Mouse (Mus musculus) neural tube, embryonic 13.5 days (tissue): ENCODE results near the gene Mfsd9. TPM values are rescaled to one million over a fixed set of nuclear protein-coding genes. Genes with fewer than 3 reads are reported as not detected.

Experiments
- ATAC-seq: fragments of 200-750 bp; cut with Nextera tagmentation; 2 replicates; pipeline ENCODE4 v1.8.0; 2017; ENCODE audit warnings: low read depth, mild to moderate bottlenecking, moderate TSS enrichment, moderate library complexity
- H3K27ac ChIP-seq: fragments of 300-500 bp; sonication (generic); replicated peaks from 2 replicates; pipeline ENCODE4 v1.5.1; 2015; ENCODE audit warnings: moderate library complexity, mild to moderate bottlenecking, inconsistent platforms
- H3K27me3 ChIP-seq: fragments of 300-500 bp; sonication (generic); 2 replicates; pipeline ENCODE4 v1.6.1; 2015; ENCODE audit warnings: mild to moderate bottlenecking, inconsistent platforms
- H3K36me3 ChIP-seq: fragments of 300-500 bp; sonication (generic); 2 replicates; pipeline ENCODE4 v1.6.1; 2015; ENCODE audit warnings: mild to moderate bottlenecking, inconsistent platforms
- H3K4me1 ChIP-seq: fragments of 300-500 bp; sonication (generic); replicated peaks from 2 replicates; pipeline ENCODE4 v1.6.1; 2015; ENCODE audit warnings: inconsistent platforms
- H3K4me2 ChIP-seq: fragments of 300-500 bp; sonication (generic); 2 replicates; pipeline ENCODE4 v1.6.1; 2015; ENCODE audit warnings: inconsistent platforms, mild to moderate bottlenecking, moderate library complexity
- H3K4me3 ChIP-seq: fragments of 300-500 bp; sonication (generic); 2 replicates; pipeline ENCODE4 v1.5.1; 2015; ENCODE audit warnings: mild to moderate bottlenecking, inconsistent platforms
- H3K9ac ChIP-seq: fragments of 300-500 bp; sonication (generic); 2 replicates; pipeline ENCODE4 v1.6.1; 2015; ENCODE audit warnings: moderate library complexity, mild to moderate bottlenecking, inconsistent platforms
- H3K9me3 ChIP-seq: fragments of 300-500 bp; sonication (generic); 2 replicates; pipeline ENCODE4 v1.6.1; 2016; ENCODE audit warnings: inconsistent platforms
- WGBS: fragments of 180-500 bp; shearing (Covaris S2); methylation state at CpG from one replicate; pipeline ENCODE4 v1.1.7; 2015; 5-methylcytosine and 5-hydroxymethylcytosine counted together
- polyA plus RNA-seq: library from polyadenylated mRNA; unstranded; fragments of >200 nt; fragmentation: Nextera tagmentation; extraction: Ambion mirVana; gene quantifications from 2 replicates; pipeline ENCODE4 v1.2.1, GENCODE M21; 2015

Gene Mfsd9
- polyA plus RNA-seq, result 6.2 and 6.6 TPM in 2 replicates

- Histone ChIP-seq H3K27me3 (peaks cover 5% of the 10 kb centered on the region; the same call in 1 of the 2 replicates), H3K4me3 (peak within 1 kb of the TSS; percentile 69), H3K9ac (peak within 1 kb of the TSS; percentile 65), H3K36me3 (no peaks in the 10 kb centered on the region), H3K4me1 (peaks cover 20% of the 10 kb centered on the region), H3K9me3 (no peaks in the 10 kb centered on the region), H3K4me2 (peak within 1 kb of the TSS; percentile 78), H3K27ac (0 out of 2 replicates have a peak within 1 kb of the TSS, but pooled peaks have one; percentile 28)
- peak; percentile 96 for ATAC-seq
- WGBS, result 7% methylated on average over 38 of the region's 38 CpGs
Observed at GRCm38 (mm10) chr1:40790324-40791141, at the start of gene Mfsd9. Gene Mfsd9, minus strand, starts transcription at chr1:40790687.

- Histone ChIP-seq H3K4me2 (no peak overlapping the region), H3K9ac (no peak overlapping the region), H3K36me3 (no peaks in the 10 kb centered on the region), H3K4me1 (no peaks in the 10 kb centered on the region), H3K4me3 (no peak overlapping the region), H3K27ac (no peak overlapping the region), H3K27me3 (no peaks in the 10 kb centered on the region), H3K9me3 (no peaks in the 10 kb centered on the region)
- 88% methylated on average over 4 of the region's 4 CpGs for WGBS
- ATAC-seq, result no peak
Observed at GRCm38 (mm10) chr1:40835468-40835867, 45.0 kb upstream of the Mfsd9 start.

- Histone ChIP-seq H3K36me3 (no peaks in the 10 kb centered on the region), H3K4me2 (no peak overlapping the region), H3K9ac (no peak overlapping the region), H3K27ac (no peak overlapping the region), H3K4me3 (no peak overlapping the region), H3K4me1 (no peaks in the 10 kb centered on the region), H3K27me3 (no peaks in the 10 kb centered on the region), H3K9me3 (no peaks in the 10 kb centered on the region)
- 93% methylated on average over 4 of the region's 4 CpGs for WGBS
- no peak for ATAC-seq
Observed at GRCm38 (mm10) chr1:40830712-40831507, 40.4 kb upstream of the Mfsd9 start.

GRCm38 (mm10) chr1:40829213-40829914 lies 38.9 kb upstream of the Mfsd9 start:
- no peak for ATAC-seq
- whole genome bisulfite sequencing, result 76% methylated on average over 10 of the region's 10 CpGs

GRCm38 (mm10) chr1:40825826-40826225 lies 35.3 kb upstream of the Mfsd9 start:
- no peak for ATAC-seq
- no peak overlapping the region for H3K27ac ChIP-seq
- WGBS, result 80% methylated on average over 7 of the region's 7 CpGs
- H3K9me3 ChIP-seq, result no peaks in the 10 kb centered on the region
- H3K9ac ChIP-seq, result no peak overlapping the region
- H3K27me3 ChIP-seq, result no peaks in the 10 kb centered on the region
- H3K4me2 ChIP-seq, result no peak overlapping the region
- H3K4me3 ChIP-seq, result no peak overlapping the region
- H3K36me3 ChIP-seq, result no peaks in the 10 kb centered on the region
- no peaks in the 10 kb centered on the region for H3K4me1 ChIP-seq

More at GRCm38 (mm10) chr1:40829213-40829914, 38.9 kb upstream of the Mfsd9 start:
- Histone ChIP-seq H3K36me3 (no peaks in the 10 kb centered on the region), H3K4me3 (no peak overlapping the region), H3K4me1 (no peaks in the 10 kb centered on the region), H3K9ac (no peak overlapping the region), H3K4me2 (no peak overlapping the region), H3K9me3 (no peaks in the 10 kb centered on the region), H3K27ac (no peak overlapping the region), H3K27me3 (no peaks in the 10 kb centered on the region)

GRCm38 (mm10) chr1:40824936-40825335 lies 34.4 kb upstream of the Mfsd9 start:
- H3K4me1 ChIP-seq, result no peaks in the 10 kb centered on the region
- H3K9ac ChIP-seq, result no peak overlapping the region
- ATAC-seq, result no peak
- no peaks in the 10 kb centered on the region for H3K9me3 ChIP-seq
- no peak overlapping the region for H3K4me3 ChIP-seq
- 77% methylated on average over 8 of the region's 8 CpGs for WGBS
- no peaks in the 10 kb centered on the region for H3K27me3 ChIP-seq
- no peaks in the 10 kb centered on the region for H3K36me3 ChIP-seq
- H3K27ac ChIP-seq, result no peak overlapping the region
- H3K4me2 ChIP-seq, result no peak overlapping the region

GRCm38 (mm10) chr1:40824517-40824916 lies 34.0 kb upstream of the Mfsd9 start:
- Histone ChIP-seq H3K4me1 (no peaks in the 10 kb centered on the region), H3K36me3 (no peaks in the 10 kb centered on the region), H3K27ac (no peak overlapping the region), H3K9ac (no peak overlapping the region), H3K4me3 (no peak overlapping the region), H3K27me3 (no peaks in the 10 kb centered on the region), H3K9me3 (no peaks in the 10 kb centered on the region), H3K4me2 (no peak overlapping the region)
- ATAC-seq, result no peak
- WGBS, result 77% methylated on average over 4 of the region's 4 CpGs

- ATAC-seq, result no peak
- no peak overlapping the region for H3K4me3 ChIP-seq
- H3K27me3 ChIP-seq, result no peaks in the 10 kb centered on the region
- no peaks in the 10 kb centered on the region for H3K9me3 ChIP-seq
- H3K4me2 ChIP-seq, result no peak overlapping the region
- no peak overlapping the region for H3K9ac ChIP-seq
- H3K27ac ChIP-seq, result no peak overlapping the region
- H3K4me1 ChIP-seq, result no peaks in the 10 kb centered on the region
- no peaks in the 10 kb centered on the region for H3K36me3 ChIP-seq
- whole genome bisulfite sequencing, result 56% methylated on average over 16 of the region's 16 CpGs
Observed at GRCm38 (mm10) chr1:40815071-40815845, 24.8 kb upstream of the Mfsd9 start.

GRCm38 (mm10) chr1:40808643-40809042 lies 18.2 kb upstream of the Mfsd9 start:
- Histone ChIP-seq H3K36me3 (no peaks in the 10 kb centered on the region), H3K4me1 (no peaks in the 10 kb centered on the region), H3K4me3 (no peak overlapping the region), H3K27me3 (no peaks in the 10 kb centered on the region), H3K4me2 (no peak overlapping the region), H3K9ac (no peak overlapping the region), H3K9me3 (no peaks in the 10 kb centered on the region), H3K27ac (no peak overlapping the region)
- no peak for ATAC-seq
- WGBS, result 85% methylated on average over 3 of the region's 3 CpGs

- WGBS, result 91% methylated on average over 11 of the region's 11 CpGs
- no peaks in the 10 kb centered on the region for H3K4me1 ChIP-seq
- H3K9ac ChIP-seq, result no peak overlapping the region
- H3K9me3 ChIP-seq, result no peaks in the 10 kb centered on the region
- no peaks in the 10 kb centered on the region for H3K36me3 ChIP-seq
- H3K4me2 ChIP-seq, result no peak overlapping the region
- H3K27me3 ChIP-seq, result no peaks in the 10 kb centered on the region
- H3K4me3 ChIP-seq, result no peak overlapping the region
- no peak for ATAC-seq
- H3K27ac ChIP-seq, result no peak overlapping the region
Observed at GRCm38 (mm10) chr1:40805891-40806290, 15.4 kb upstream of the Mfsd9 start.

GRCm38 (mm10) chr1:40805351-40805750 lies 14.9 kb upstream of the Mfsd9 start, which contains the start of gene Tmem182:
Gene Tmem182, plus strand, starts transcription at chr1:40805601.
- Histone ChIP-seq H3K27me3 (no peaks in the 10 kb centered on the region), H3K9me3 (no peaks in the 10 kb centered on the region), H3K9ac (no peak within 1 kb of the TSS), H3K27ac (no peak within 1 kb of the TSS), H3K4me1 (no peaks in the 10 kb centered on the region), H3K4me3 (no peak within 1 kb of the TSS), H3K36me3 (no peaks in the 10 kb centered on the region), H3K4me2 (no peak within 1 kb of the TSS)
- 77% methylated on average over 9 of the region's 9 CpGs for WGBS
- no peak for ATAC-seq
